10 mouse cellular contexts compared by ENCODE assay signal in genomic region chr9:58133893-58134884, GRCm38 (mm10). TPM values are rescaled to one million over a fixed set of nuclear protein-coding genes. Genes with fewer than 3 reads are reported as not detected.
DNase-seq lines count a peak whose midpoint lies in the region; ATAC-seq lines count a peak whose summit lies in the region.
"Had no signal": no experiment of that assay in that cellular context is flagged by ENCODE, and none has a peak within 500 bp of the region (broad histone marks: within the 10 kb centered on the region; RNA-seq: fewer than 3 reads in every experiment).

No protein-coding gene starts in this region.

- H3K36me3 ChIP-seq in kidney, embryonic 14.5 days (ENCODE audit: control insufficient read depth, insufficient read depth, low read length), result no peaks in the 10 kb centered on the region
- no peaks in the 10 kb centered on the region for H3K36me3 ChIP-seq in embryonic facial prominence, embryonic 13.5 days
- no peaks in the 10 kb centered on the region for H3K36me3 ChIP-seq in intestine, embryonic 15.5 days
- no peaks in the 10 kb centered on the region for H3K36me3 ChIP-seq in neural tube, embryonic 15.5 days

- no peak for DNase-seq in kidney, postnatal 36 days
- DNase-seq in cerebellum, postnatal 14 days, result no peak
- DNase-seq in adrenal gland, postnatal 36 days, result no peak

- WGBS in kidney, embryonic 14.5 days, result 8% methylated on average over 15 of the region's 17 CpGs
- 9% methylated on average over 17 of the region's 17 CpGs for WGBS in embryonic facial prominence, embryonic 13.5 days
- WGBS in intestine, embryonic 15.5 days, result 16% methylated on average over 16 of the region's 17 CpGs
- WGBS in neural tube, embryonic 15.5 days, result 9% methylated on average over 17 of the region's 17 CpGs

- ATAC-seq in kidney, embryonic 14.5 days (ENCODE audit: low FRiP score, low TSS enrichment), result peak; percentile 67
- ATAC-seq in embryonic facial prominence, embryonic 13.5 days (ENCODE audit: insufficient number of reproducible peaks, insufficient read depth, low FRiP score, low TSS enrichment, low read depth), result 0 out of 2 replicates have a peak, but pooled peaks have one; percentile 23
- peak; percentile 62 for ATAC-seq in intestine, embryonic 15.5 days
- 0 out of 2 replicates have a peak, but pooled peaks have one; percentile 53 for ATAC-seq in neural tube, embryonic 15.5 days (ENCODE audit: low FRiP score)
- no peak for ATAC-seq in megakaryocyte, adult 5-6 weeks (ENCODE audit: poor library complexity, severe bottlenecking)

- peak overlapping the region; percentile 42; the same call in 1 of the 2 replicates for H3K9ac ChIP-seq in kidney, embryonic 14.5 days (ENCODE audit: low read depth, low read length)
- no peak overlapping the region for H3K9ac ChIP-seq in embryonic facial prominence, embryonic 13.5 days
- H3K9ac ChIP-seq in intestine, embryonic 15.5 days, result no peak overlapping the region
- H3K9ac ChIP-seq in neural tube, embryonic 15.5 days (replicated peaks), result no peak overlapping the region
- H3K9ac ChIP-seq: liver, embryonic 14.5 days had no signal

- H3K27me3 ChIP-seq in kidney, embryonic 14.5 days (ENCODE audit: control insufficient read depth, insufficient read depth, low read length), result no peaks in the 10 kb centered on the region
- no peaks in the 10 kb centered on the region for H3K27me3 ChIP-seq in embryonic facial prominence, embryonic 13.5 days
- no peaks in the 10 kb centered on the region for H3K27me3 ChIP-seq in intestine, embryonic 15.5 days (replicated peaks)
- H3K27me3 ChIP-seq in neural tube, embryonic 15.5 days (replicated peaks), result peaks cover 40% of the 10 kb centered on the region

- H3K9me3 ChIP-seq in kidney, embryonic 14.5 days (ENCODE audit: control insufficient read depth, low read length), result no peaks in the 10 kb centered on the region
- no peaks in the 10 kb centered on the region for H3K9me3 ChIP-seq in embryonic facial prominence, embryonic 13.5 days
- H3K9me3 ChIP-seq in intestine, embryonic 15.5 days, result no peaks in the 10 kb centered on the region
- H3K9me3 ChIP-seq in neural tube, embryonic 15.5 days (replicated peaks), result no peaks in the 10 kb centered on the region

- peaks cover 70% of the 10 kb centered on the region for H3K4me1 ChIP-seq in kidney, embryonic 14.5 days (ENCODE audit: control insufficient read depth, insufficient read depth, low read length)
- H3K4me1 ChIP-seq in embryonic facial prominence, embryonic 13.5 days, result peaks cover 82% of the 10 kb centered on the region
- peaks cover 38% of the 10 kb centered on the region for H3K4me1 ChIP-seq in intestine, embryonic 15.5 days (replicated peaks)
- peaks cover 32% of the 10 kb centered on the region for H3K4me1 ChIP-seq in neural tube, embryonic 15.5 days

- H3K4me3 ChIP-seq in kidney, embryonic 14.5 days (ENCODE audit: low read length), result peak overlapping the region; percentile 15; the same call in 1 of the 2 replicates
- no peak overlapping the region for H3K4me3 ChIP-seq in embryonic facial prominence, embryonic 13.5 days
- H3K4me3 ChIP-seq in intestine, embryonic 15.5 days (replicated peaks), result no peak overlapping the region
- H3K4me3 ChIP-seq in neural tube, embryonic 15.5 days (replicated peaks), result no peak overlapping the region

- H3K4me2 ChIP-seq in kidney, embryonic 14.5 days (replicated peaks; ENCODE audit: low read depth, low read length), result peak overlapping the region; percentile 21
- H3K4me2 ChIP-seq in embryonic facial prominence, embryonic 13.5 days, result peak overlapping the region; percentile 16
- H3K4me2 ChIP-seq in intestine, embryonic 15.5 days (replicated peaks), result peak overlapping the region; percentile 18; the same call in 1 of the 2 replicates
- H3K4me2 ChIP-seq in neural tube, embryonic 15.5 days, result peak overlapping the region; percentile 11

- peak overlapping the region; percentile 74 for H3K27ac ChIP-seq in kidney, embryonic 14.5 days (ENCODE audit: low read depth, low read length)
- peak overlapping the region; percentile 81 for H3K27ac ChIP-seq in embryonic facial prominence, embryonic 13.5 days
- H3K27ac ChIP-seq in intestine, embryonic 15.5 days, result 0 out of 2 replicates have a peak overlapping the region, but pooled peaks have one; percentile 38
- peak overlapping the region; percentile 6; the same call in 1 of the 2 replicates for H3K27ac ChIP-seq in neural tube, embryonic 15.5 days (replicated peaks)
- H3K27ac ChIP-seq: liver, embryonic 14.5 days had no signal

RNA-seq across cellular contexts. Expression of gene Ccdc33, which starts 15.6 kb away (rescaled TPM):
- 0.09 and 0.57 TPM in 2 replicates for polyA plus RNA-seq in kidney, embryonic 14.5 days (2014; fragmentation: Nextera tagmentation; extraction: Ambion mirVana)
- polyA plus RNA-seq in embryonic facial prominence, embryonic 13.5 days (2015; fragmentation: Nextera tagmentation; extraction: Ambion mirVana), result 0.83 TPM in 1 of 2 replicates, not detected in the other
- 0.09 TPM in 1 of 2 replicates, not detected in the other for polyA plus RNA-seq in intestine, embryonic 15.5 days (2015; fragmentation: Nextera tagmentation; extraction: Ambion mirVana)
- polyA plus RNA-seq in neural tube, embryonic 15.5 days (2015; fragmentation: Nextera tagmentation; extraction: Ambion mirVana), result 0.13 and 0.15 TPM in 2 replicates
- total RNA-seq in megakaryocyte, adult 5-6 weeks (2015), result not detected in 2 replicates
- total RNA-seq in megakaryocyte, adult 5-6 weeks (2017), result not detected in 2 replicates
- under 1 TPM in 1 of 2 experiments, not detected in 1; 0.99 TPM for total RNA-seq in adrenal gland, postnatal 36 days (2021)
- polyA plus RNA-seq: C2C12; liver, embryonic 14.5 days had no signal

Comparison
In these comparisons a context has a peak if more than half of its experiments do, and no peak if none do; other contexts are left out.
1. H3K27ac ChIP-seq: peak in every context shown above with its lines; median percentile 81 in embryonic facial prominence, embryonic 13.5 days; 74 in kidney, embryonic 14.5 days; 38 in intestine, embryonic 15.5 days; 6 in neural tube, embryonic 15.5 days.